ENCODE assay signal across 8 mouse cellular contexts in the genomic region with DNA sequence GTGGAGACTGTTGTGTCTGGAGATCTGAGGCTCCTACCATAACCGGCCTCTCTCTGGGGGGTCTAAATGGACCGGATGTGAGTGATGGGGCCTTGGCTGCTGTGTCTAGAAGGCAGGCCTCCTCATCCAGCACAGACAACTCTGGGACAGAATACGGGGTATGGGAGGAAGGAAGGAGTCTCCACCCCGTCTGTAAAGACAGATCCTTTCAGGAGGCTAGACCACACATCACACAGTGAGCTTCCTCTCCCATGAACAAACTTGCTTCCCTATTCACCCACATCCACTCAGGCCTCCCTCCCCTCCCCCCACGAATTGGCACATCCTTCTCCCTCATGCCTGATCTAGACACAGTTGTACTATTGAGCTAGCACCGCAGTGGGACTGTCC. TPM values are rescaled to one million over a fixed set of nuclear protein-coding genes. Genes with fewer than 3 reads are reported as not detected.
DNase-seq lines count a peak whose midpoint lies in the region; ATAC-seq and TF ChIP-seq lines count a peak whose summit lies in the region.

No protein-coding gene starts in this region.

- peak; percentile 37 for DNase-seq in gastrocnemius, postnatal 10 days
- DNase-seq in gastrocnemius, adult 18-20 months (ENCODE audit: low spot score) = no peak
- DNase-seq in 416B (ENCODE audit: low read depth) = peak; percentile 83
- peak; percentile 48 for DNase-seq in heart, postnatal 0 days (ENCODE audit: low spot score)
- peak; percentile 22 for DNase-seq in limb, embryonic 14.5 days (ENCODE audit: low spot score)
- DNase-seq in thymus, postnatal 10 days (ENCODE audit: low spot score in 2 of 2) = no peak

- no peak for ATAC-seq in heart, postnatal 0 days (ENCODE audit: insufficient read depth, low read depth)
- no peak for ATAC-seq in limb, embryonic 14.5 days (ENCODE audit: low FRiP score, low read depth)
- no peak for ATAC-seq in stomach, embryonic 15.5 days (ENCODE audit: insufficient read depth, low FRiP score, low read depth)
- no peak for ATAC-seq in forebrain, embryonic 15.5 days (replicated peaks)

- TF ChIP-seq CTCF in heart, postnatal 0 days (IDR thresholded peaks at IDR 0.05; ENCODE audit: low read depth) = no peak

- WGBS in heart, postnatal 0 days = 54% methylated on average over 6 of the region's 6 CpGs
- WGBS in limb, embryonic 14.5 days = 36% methylated on average over 6 of the region's 6 CpGs
- WGBS in stomach, embryonic 15.5 days = 46% methylated on average over 6 of the region's 6 CpGs
- WGBS in forebrain, embryonic 15.5 days = 52% methylated on average over 6 of the region's 6 CpGs

- no peaks in the 10 kb centered on the region for H3K36me3 ChIP-seq in heart, postnatal 0 days (replicated peaks; ENCODE audit: control insufficient read depth, insufficient read depth, low read length)
- H3K36me3 ChIP-seq in limb, embryonic 14.5 days (ENCODE audit: control insufficient read depth, insufficient read depth, low read length) = no peaks in the 10 kb centered on the region
- no peaks in the 10 kb centered on the region for H3K36me3 ChIP-seq in stomach, embryonic 15.5 days
- no peaks in the 10 kb centered on the region for H3K36me3 ChIP-seq in forebrain, embryonic 15.5 days

- no peaks in the 10 kb centered on the region for H3K9me3 ChIP-seq in heart, postnatal 0 days (replicated peaks; ENCODE audit: control insufficient read depth, low read length)
- H3K9me3 ChIP-seq in limb, embryonic 14.5 days (ENCODE audit: control insufficient read depth, low read length) = no peaks in the 10 kb centered on the region
- no peaks in the 10 kb centered on the region for H3K9me3 ChIP-seq in stomach, embryonic 15.5 days
- no peaks in the 10 kb centered on the region for H3K9me3 ChIP-seq in forebrain, embryonic 15.5 days

- peak overlapping the region; percentile 68 for H3K27ac ChIP-seq in heart, postnatal 0 days (ENCODE audit: low read depth)
- peak overlapping the region; percentile 20; the same call in 1 of the 2 replicates for H3K27ac ChIP-seq in limb, embryonic 14.5 days (replicated peaks; ENCODE audit: low read depth, low read length)
- peak overlapping the region; percentile 79 for H3K27ac ChIP-seq in stomach, embryonic 15.5 days
- H3K27ac ChIP-seq in forebrain, embryonic 15.5 days (replicated peaks) = no peak overlapping the region

- 0 out of 2 replicates have a peak overlapping the region, but pooled peaks have one; percentile 35 for H3K9ac ChIP-seq in heart, postnatal 0 days (replicated peaks; ENCODE audit: low read depth, low read length)
- no peak overlapping the region for H3K9ac ChIP-seq in limb, embryonic 14.5 days (ENCODE audit: low read depth, low read length, severe bottlenecking)
- H3K9ac ChIP-seq in stomach, embryonic 15.5 days = no peak overlapping the region
- no peak overlapping the region for H3K9ac ChIP-seq in forebrain, embryonic 15.5 days (replicated peaks)

- no peak for TF ChIP-seq POLR2A in limb, embryonic 14.5 days (IDR thresholded peaks at IDR 0.05; ENCODE audit: borderline replicate concordance, extremely low read depth, insufficient read depth, insufficient read length)

- H3K4me3 ChIP-seq in heart, postnatal 0 days (ENCODE audit: low read depth, low read length) = no peak overlapping the region
- no peak overlapping the region for H3K4me3 ChIP-seq in limb, embryonic 14.5 days (replicated peaks; ENCODE audit: low read length)
- no peak overlapping the region for H3K4me3 ChIP-seq in stomach, embryonic 15.5 days (replicated peaks)
- H3K4me3 ChIP-seq in forebrain, embryonic 15.5 days = no peak overlapping the region

- no peak overlapping the region for H3K4me2 ChIP-seq in heart, postnatal 0 days (ENCODE audit: low read depth, low read length)
- H3K4me2 ChIP-seq in limb, embryonic 14.5 days (replicated peaks; ENCODE audit: low read depth, low read length, severe bottlenecking) = no peak overlapping the region
- no peak overlapping the region for H3K4me2 ChIP-seq in stomach, embryonic 15.5 days
- no peak overlapping the region for H3K4me2 ChIP-seq in forebrain, embryonic 15.5 days (replicated peaks)

- peaks cover 39% of the 10 kb centered on the region for H3K4me1 ChIP-seq in heart, postnatal 0 days (ENCODE audit: control insufficient read depth, insufficient read depth)
- H3K4me1 ChIP-seq in limb, embryonic 14.5 days (ENCODE audit: control insufficient read depth, insufficient read depth, low read length) = peaks cover 46% of the 10 kb centered on the region
- H3K4me1 ChIP-seq in stomach, embryonic 15.5 days = peaks cover 52% of the 10 kb centered on the region
- H3K4me1 ChIP-seq in forebrain, embryonic 15.5 days = 0 out of 2 replicates have a peak, but pooled peaks cover 8% of the 10 kb centered on the region

- no peak for TF ChIP-seq EP300 in heart, postnatal 0 days (IDR thresholded peaks at IDR 0.05; ENCODE audit: low read depth)

- H3K27me3 ChIP-seq in heart, postnatal 0 days (ENCODE audit: control insufficient read depth, insufficient read depth, low read length) = no peaks in the 10 kb centered on the region
- H3K27me3 ChIP-seq in limb, embryonic 14.5 days (ENCODE audit: control insufficient read depth, insufficient read depth, low read length) = no peaks in the 10 kb centered on the region
- no peaks in the 10 kb centered on the region for H3K27me3 ChIP-seq in stomach, embryonic 15.5 days (replicated peaks)
- H3K27me3 ChIP-seq in forebrain, embryonic 15.5 days = no peaks in the 10 kb centered on the region

RNA-seq across cellular contexts. Expression of gene Htra3, which starts 9.2 kb away (rescaled TPM):
- total RNA-seq in gastrocnemius, postnatal 10 days (2021) = 10 to 100 TPM; 48.0 to 61.7 TPM
- 10 to 100 TPM; 28.4 to 34.8 TPM for total RNA-seq in gastrocnemius, adult 18-20 months (2021)
- 43.3 and 49.5 TPM in 2 replicates for total RNA-seq in heart, postnatal 0 days (2014; rRNA removed; ENCODE audit: low replicate concordance)
- 17.2 and 19.2 TPM in 2 replicates for polyA plus RNA-seq in heart, postnatal 0 days (2015; fragmentation: Nextera tagmentation; extraction: Ambion mirVana)
- polyA plus RNA-seq in limb, embryonic 14.5 days (2012; rRNA removed) = 48.8 and 73.1 TPM in 2 replicates
- polyA plus RNA-seq in limb, embryonic 14.5 days (2014; fragmentation: Nextera tagmentation; extraction: Ambion mirVana) = 49.2 and 59.2 TPM in 2 replicates
- 54.7 and 54.9 TPM in 2 replicates for polyA plus RNA-seq in stomach, embryonic 15.5 days (2015; fragmentation: Nextera tagmentation; extraction: Ambion mirVana)
- polyA plus RNA-seq in forebrain, embryonic 15.5 days (2015; fragmentation: Nextera tagmentation; extraction: Ambion mirVana) = 9.6 and 10.9 TPM in 2 replicates

Comparison
In these comparisons a context has a peak if more than half of its experiments do, and no peak if none do; other contexts are left out.
1. DNase-seq: peak in gastrocnemius, postnatal 10 days (single experiment), 416B (single experiment), heart, postnatal 0 days (single experiment) and limb, embryonic 14.5 days (single experiment); none in gastrocnemius, adult 18-20 months (single experiment) and thymus, postnatal 10 days (0 of 2).